Mouse (Mus musculus): Measurements from ENCODE around the gene Ndufa4. TPM values are rescaled to one million over a fixed set of nuclear protein-coding genes. Genes with fewer than 3 reads are reported as not detected.

Ndufa4 gene
- total and polyA plus RNA-seq, 3 experiments, result 472 to 499 TPM; not detected in 1

DNA sequence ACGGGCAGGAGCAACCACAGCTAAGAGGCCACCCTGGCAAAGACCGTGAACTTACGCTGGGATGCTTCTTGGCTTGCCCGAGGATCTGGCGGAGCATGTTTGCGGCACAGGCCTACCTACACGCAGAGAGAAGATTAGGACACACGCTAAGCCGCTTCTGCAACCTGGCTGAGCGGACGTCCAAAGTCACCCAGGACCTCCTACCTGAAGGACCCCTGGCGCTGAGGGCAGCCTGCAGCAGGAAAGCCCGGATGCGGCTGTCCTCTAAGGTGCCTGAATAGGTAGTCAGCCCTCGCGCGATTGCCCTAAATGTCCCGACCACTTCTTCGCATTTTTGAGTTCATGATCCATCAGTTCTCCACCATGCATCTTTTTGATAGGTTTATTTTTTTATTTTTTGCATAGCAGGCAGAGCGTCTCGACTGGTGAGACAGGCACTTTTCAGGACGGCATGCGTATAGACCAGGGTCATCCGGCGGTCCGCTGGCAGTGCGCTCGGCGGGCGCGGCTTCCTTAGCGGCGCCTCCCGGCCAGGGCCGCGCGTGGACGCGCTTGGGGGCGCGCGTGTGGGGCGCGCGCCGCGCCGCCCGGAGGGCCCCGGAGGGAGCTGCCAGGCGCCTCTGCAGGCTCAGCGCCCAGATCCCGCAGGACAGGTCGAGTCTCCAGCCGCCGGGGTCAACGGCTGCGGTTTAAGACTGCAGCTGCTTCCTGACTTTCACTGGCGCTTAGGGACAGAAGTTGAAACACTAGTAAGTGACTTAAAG lies at the start of gene Ndufa4, which contains the start of gene Phf14 (continued):
- TF ChIP-seq TAL1 (IDR thresholded peaks at IDR 0.05; ENCODE audit: low read length) (no peak), TCF12 (IDR thresholded peaks at IDR 0.05; ENCODE audit: low read depth, low read length) (peak; percentile 52), CHD1 (IDR thresholded peaks at IDR 0.05; ENCODE audit: low read depth, low read length) (no peak), SIN3A (IDR thresholded peaks at IDR 0.05; ENCODE audit: low read length) (peak; percentile 88)

DNA sequence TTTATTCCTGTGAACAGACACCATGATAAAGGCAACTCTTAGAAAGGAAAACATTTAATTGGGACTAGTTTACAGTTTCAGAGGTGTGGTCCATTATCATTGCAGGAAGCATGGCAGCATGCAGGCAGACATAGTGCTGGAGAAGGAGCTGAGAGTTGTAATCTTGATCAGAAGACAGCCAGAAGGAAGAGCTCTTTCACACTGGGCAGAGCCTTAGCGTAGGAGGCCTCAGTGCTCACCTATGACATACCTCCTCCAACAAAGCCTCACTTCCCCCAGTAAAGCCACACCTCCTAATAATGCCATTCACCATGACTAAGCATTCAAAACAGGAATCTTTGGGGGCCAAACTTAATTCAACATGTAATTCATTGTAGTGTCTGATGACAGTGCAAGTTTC lies 40.8 kb upstream of the Ndufa4 start:
- H3K27me3 ChIP-seq (ENCODE audit: control insufficient read depth in 1 of 2, insufficient read depth in 2 of 2, low read length in 2 of 2), result no peaks in the 10 kb centered on the region
- H3K27ac ChIP-seq (ENCODE audit: control insufficient read depth, low read depth, low read length), result peak overlapping the region; percentile 82
- no peaks in the 10 kb centered on the region for H3K9me3 ChIP-seq (replicated peaks; ENCODE audit: insufficient read depth, low read length)
- DNase-seq (ENCODE audit: low read depth, low spot score), result peak; percentile 87
- no peak overlapping the region for H3K9ac ChIP-seq (ENCODE audit: control insufficient read depth, low read depth, low read length, poor library complexity, severe bottlenecking)
- H3K4me1 ChIP-seq (ENCODE audit: control insufficient read depth in 1 of 2, insufficient read depth in 2 of 2, low read length in 2 of 2), result peaks cover 20 to 22% of the 10 kb centered on the region in 2 experiments
- H3K36me3 ChIP-seq (ENCODE audit: control insufficient read depth in 1 of 2, insufficient read depth in 2 of 2, low read length in 2 of 2), result peaks cover 9 to 48% of the 10 kb centered on the region in 2 experiments
- peaks cover 10% of the 10 kb centered on the region for H3K79me2 ChIP-seq (ENCODE audit: control insufficient read depth, insufficient read depth, low read length, poor library complexity)
- H3K4me3 ChIP-seq (ENCODE audit: control insufficient read depth in 1 of 2, insufficient read depth in 1 of 2, low read depth in 2 of 2, low read length in 2 of 2), result no peak overlapping the region
- no peak for TF ChIP-seq UBTF (IDR thresholded peaks at IDR 0.05; ENCODE audit: borderline replicate concordance, insufficient read depth, low read depth, low read length)
- no peak for TF ChIP-seq CHD2 (IDR thresholded peaks at IDR 0.05; ENCODE audit: low read length)
- no peak for TF ChIP-seq USF2 (IDR thresholded peaks at IDR 0.05; ENCODE audit: borderline replicate concordance in 1 of 2, insufficient read depth in 1 of 2, low read depth in 1 of 2, low read length in 2 of 2)
- TF ChIP-seq MAX (IDR thresholded peaks at IDR 0.05; ENCODE audit: low read length), result no peak
- TF ChIP-seq BHLHE40 (IDR thresholded peaks at IDR 0.05; ENCODE audit: borderline replicate concordance, low read depth, low read length), result no peak
- no peak for TF ChIP-seq JUND (IDR thresholded peaks at IDR 0.05; ENCODE audit: low read depth, low read length)
- no peak for TF ChIP-seq CTCF (IDR thresholded peaks at IDR 0.05 in 2 of 3, conservative IDR thresholded peaks at IDR 0.05 in 1 of 3; ENCODE audit: control insufficient read depth in 1 of 3, insufficient read depth in 1 of 3, low read depth in 2 of 3, low read length in 3 of 3, poor library complexity in 1 of 3, severe bottlenecking in 1 of 3)
- TF ChIP-seq ZKSCAN1 (IDR thresholded peaks at IDR 0.05; ENCODE audit: low read depth, low read length), result no peak
- no peak for TF ChIP-seq SMC3 (IDR thresholded peaks at IDR 0.05; ENCODE audit: low read depth, low read length)
- no peak for TF ChIP-seq MEF2A (IDR thresholded peaks at IDR 0.05; ENCODE audit: extremely low read depth, insufficient replicate concordance, low read depth, low read length, poor library complexity, severe bottlenecking)
- TF ChIP-seq MXI1 (IDR thresholded peaks at IDR 0.05; ENCODE audit: low read depth, low read length), result peak; percentile 70
- TF ChIP-seq EP300 (IDR thresholded peaks at IDR 0.05; ENCODE audit: low read depth in 1 of 2, low read length in 2 of 2), result peak; percentile 58
- TF ChIP-seq E2F4 (IDR thresholded peaks at IDR 0.05; ENCODE audit: borderline replicate concordance, low read depth, low read length), result no peak
- no peak for TF ChIP-seq NELFE (IDR thresholded peaks at IDR 0.05; ENCODE audit: low read depth, low read length)
- no peak for TF ChIP-seq POLR2AphosphoS5 (IDR thresholded peaks at IDR 0.05; ENCODE audit: borderline replicate concordance, low read depth, low read length)
- no peak for TF ChIP-seq USF1 (IDR thresholded peaks at IDR 0.05; ENCODE audit: low read depth, low read length)
- TF ChIP-seq POLR2A (IDR thresholded peaks at IDR 0.05; ENCODE audit: control insufficient read depth in 1 of 2, insufficient read depth in 1 of 2, low read depth in 1 of 2, low read length in 2 of 2, poor library complexity in 1 of 2), result no peak
- peak; percentile 80 for TF ChIP-seq GATA1 (IDR thresholded peaks at IDR 0.05; ENCODE audit: low read depth, low read length)
- TF ChIP-seq RAD21 (IDR thresholded peaks at IDR 0.05; ENCODE audit: low read depth, low read length), result no peak
- TF ChIP-seq MAFK (IDR thresholded peaks at IDR 0.05; ENCODE audit: borderline replicate concordance, low read depth, low read length), result peak; percentile 72; the same call in 1 of the 2 replicates
- TF ChIP-seq ELF1 (IDR thresholded peaks at IDR 0.05; ENCODE audit: low read depth, low read length), result no peak
- TF ChIP-seq MAZ (IDR thresholded peaks at IDR 0.05; ENCODE audit: low read depth, low read length), result no peak
- TF ChIP-seq CHD1 (IDR thresholded peaks at IDR 0.05; ENCODE audit: low read depth, low read length), result no peak
- no peak for TF ChIP-seq MYB (IDR thresholded peaks at IDR 0.05; ENCODE audit: low read depth, low read length)
- no peak for TF ChIP-seq SIN3A (IDR thresholded peaks at IDR 0.05; ENCODE audit: low read length)
- TF ChIP-seq POLR2AphosphoS2 (IDR thresholded peaks at IDR 0.05; ENCODE audit: low read length), result no peak
- no peak for TF ChIP-seq TAL1 (IDR thresholded peaks at IDR 0.05; ENCODE audit: low read length)
- peak; percentile 26; the same call in 1 of the 2 replicates for TF ChIP-seq TCF12 (IDR thresholded peaks at IDR 0.05; ENCODE audit: low read depth, low read length)
- 0 out of 2 replicates have a peak, but pooled peaks have one; percentile 32 for TF ChIP-seq HCFC1 (IDR thresholded peaks at IDR 0.05; ENCODE audit: low read depth, low read length)
- TF ChIP-seq ZMIZ1 (IDR thresholded peaks at IDR 0.05; ENCODE audit: low read depth, low read length), result no peak
- TF ChIP-seq NRF1 (IDR thresholded peaks at IDR 0.05; ENCODE audit: insufficient read depth, low read depth, low read length, poor library complexity, severe bottlenecking), result no peak
- TF ChIP-seq ZNF384 (IDR thresholded peaks at IDR 0.05; ENCODE audit: low read depth, low read length), result no peak
- peak; percentile 86 for TF ChIP-seq MYC (IDR thresholded peaks at IDR 0.05; ENCODE audit: low read depth, low read length)
